Mouse (Mus musculus): ENCODE measurements around the gene Chrm3.

GRCm38 (mm10) chr13:10295160-10295559 lies 65.5 kb downstream of the Chrm3 start:
- TF ChIP-seq CTCF (IDR thresholded peaks at IDR 0.05; ENCODE audit: extremely low read depth, insufficient read depth, low read length) (no peak), POLR2A (IDR thresholded peaks at IDR 0.05; ENCODE audit: extremely low read depth, insufficient read depth, low read length) (no peak)
